Mouse (Mus musculus): ENCODE measurements around the gene Vkorc1l1.

Gene Vkorc1l1

DNA sequence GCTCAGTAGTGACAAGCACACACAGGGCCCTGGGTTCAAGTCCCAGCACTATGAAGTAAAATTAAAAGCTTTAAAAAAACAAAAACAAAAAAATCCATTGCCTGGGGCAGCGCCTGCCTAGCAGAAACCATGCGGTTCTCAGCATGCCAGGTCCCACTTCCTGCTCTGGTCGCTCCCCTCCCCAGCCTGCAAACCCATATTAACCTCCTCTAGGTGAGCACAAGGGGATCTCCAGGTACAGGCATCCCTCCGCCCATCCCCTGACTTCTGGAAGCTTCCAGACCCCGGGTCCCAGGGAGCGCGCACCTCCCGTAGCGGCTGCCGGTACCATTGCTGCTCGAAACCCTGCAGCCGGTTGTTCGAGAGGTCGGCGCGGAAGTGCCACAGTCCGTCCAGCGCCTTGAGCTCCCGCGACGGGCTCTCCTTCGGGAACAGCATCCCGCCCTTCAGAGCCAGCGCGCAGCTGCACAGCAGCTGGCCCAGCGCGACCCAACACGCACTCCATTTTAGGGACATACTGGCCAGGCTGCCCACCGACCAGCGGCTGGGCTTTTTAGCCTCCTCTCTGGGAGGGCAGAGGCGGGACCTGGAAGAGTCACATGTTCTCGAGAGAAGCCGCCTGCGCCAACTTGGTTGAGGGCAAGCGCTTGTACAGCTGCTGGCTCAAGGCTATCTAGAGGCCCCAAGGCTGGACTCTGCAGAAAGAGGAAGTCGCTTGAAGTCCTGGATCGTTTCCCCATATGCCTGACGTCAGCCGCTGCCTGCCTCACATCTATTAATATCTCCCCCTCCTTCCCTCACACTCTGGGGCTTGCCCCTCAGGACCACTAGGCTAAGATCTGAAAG, 60.8 kb downstream of the Vkorc1l1 start, which contains the start of gene Gusb:
Gusb (minus strand) TSS at position 749 of the 846 bp plus-strand sequence.
- DNase-seq, result peak; percentile 79 to 83

- DNase-seq, result no peak
Observed at GRCm38 (mm10) chr5:130003229-130003628, 61.5 kb downstream of the Vkorc1l1 start.

DNA sequence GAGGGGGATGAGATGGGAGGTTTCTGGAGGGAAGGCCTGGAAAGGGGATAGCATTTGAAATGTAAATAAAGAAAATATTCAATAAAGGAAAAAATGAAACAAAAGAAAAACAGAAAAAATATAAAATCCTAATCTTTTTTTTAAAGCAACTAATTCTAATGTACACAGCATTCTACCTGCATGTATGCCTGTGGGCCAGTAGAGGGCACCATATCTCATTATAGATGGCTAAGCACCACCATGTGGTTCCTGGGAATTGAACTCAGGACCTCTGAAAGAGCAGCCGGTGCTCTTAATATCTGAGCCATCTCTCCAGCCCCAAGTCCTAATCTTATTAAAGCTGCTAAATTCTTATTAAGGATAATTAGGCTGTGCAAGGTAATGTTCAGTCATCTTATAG, 65.6 kb downstream of the Vkorc1l1 start:
- DNase-seq, result no peak

GRCm38 (mm10) chr5:130008034-130008590, 66.3 kb downstream of the Vkorc1l1 start:
- DNase-seq, result no peak

- no peak for DNase-seq
Observed at GRCm38 (mm10) chr5:130009784-130010183, 68.0 kb downstream of the Vkorc1l1 start.

GRCm38 (mm10) chr5:130010961-130011360, 69.2 kb downstream of the Vkorc1l1 start:
- DNase-seq, result no peak

DNA sequence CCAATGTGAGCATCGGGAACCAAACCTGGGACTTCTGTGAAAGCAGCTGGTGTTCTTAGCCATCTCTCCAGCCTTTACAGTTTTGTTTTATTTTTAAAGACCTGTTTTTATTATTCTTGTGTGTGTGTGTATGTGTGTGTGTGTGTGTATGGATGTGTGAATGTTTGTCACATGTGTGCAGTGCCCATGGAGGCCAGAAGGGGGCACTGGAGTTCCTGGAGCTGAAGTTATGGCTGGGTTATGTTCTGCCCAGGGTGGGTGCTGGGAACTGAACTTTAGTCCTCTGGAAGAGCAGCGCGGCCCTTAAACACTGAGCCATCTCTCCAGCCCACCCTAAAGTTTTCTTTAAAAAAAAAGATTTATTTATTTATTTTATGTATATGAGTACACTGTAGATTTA, 73.3 kb downstream of the Vkorc1l1 start:
- DNase-seq, result no peak

DNA sequence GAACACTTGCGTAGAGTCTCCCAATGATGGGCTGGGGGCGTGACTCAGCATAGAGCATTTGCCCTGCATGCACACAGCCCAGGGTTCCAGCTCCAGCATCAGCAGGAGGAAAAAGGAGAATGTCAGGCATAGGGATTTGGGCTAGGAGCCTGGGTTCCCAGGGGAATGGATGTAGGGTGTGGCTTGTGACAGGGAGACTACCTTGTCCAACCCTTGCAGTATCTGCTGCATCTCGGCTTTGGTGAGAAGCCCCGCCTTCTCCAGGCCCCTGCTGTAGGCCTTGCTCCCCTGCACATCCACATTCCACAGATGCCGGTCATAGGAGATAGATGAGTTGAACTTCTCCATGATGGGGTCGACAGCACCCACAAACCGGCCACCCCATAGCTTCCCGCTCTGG, 77.7 kb downstream of the Vkorc1l1 start:
- DNase-seq, result no peak

GRCm38 (mm10) chr5:130021361-130021966, 79.7 kb downstream of the Vkorc1l1 start:
- DNase-seq, result peak; percentile 58 to 74

DNA sequence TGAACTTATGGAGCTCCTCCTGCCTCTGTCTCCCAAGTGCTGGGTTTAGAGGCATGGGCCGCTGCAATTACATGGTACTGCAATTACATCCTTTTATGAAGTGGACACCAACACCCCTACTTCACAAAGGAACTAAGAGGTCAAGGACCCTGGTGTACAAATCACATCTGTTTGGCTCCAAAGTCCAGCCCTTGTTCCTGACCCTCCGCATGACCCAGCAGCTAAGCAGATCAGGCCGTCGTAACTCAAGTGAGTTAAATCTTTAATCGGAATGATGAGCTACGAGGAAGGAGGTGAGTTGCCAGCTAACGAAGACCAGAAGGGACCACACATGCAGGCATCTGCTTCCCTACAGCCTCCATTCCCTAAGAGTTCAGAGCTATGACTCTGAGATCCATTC, 80.6 kb downstream of the Vkorc1l1 start:
- no peak for DNase-seq

- DNase-seq, result no peak
Observed at GRCm38 (mm10) chr5:130023067-130023766, 81.4 kb downstream of the Vkorc1l1 start.

DNA sequence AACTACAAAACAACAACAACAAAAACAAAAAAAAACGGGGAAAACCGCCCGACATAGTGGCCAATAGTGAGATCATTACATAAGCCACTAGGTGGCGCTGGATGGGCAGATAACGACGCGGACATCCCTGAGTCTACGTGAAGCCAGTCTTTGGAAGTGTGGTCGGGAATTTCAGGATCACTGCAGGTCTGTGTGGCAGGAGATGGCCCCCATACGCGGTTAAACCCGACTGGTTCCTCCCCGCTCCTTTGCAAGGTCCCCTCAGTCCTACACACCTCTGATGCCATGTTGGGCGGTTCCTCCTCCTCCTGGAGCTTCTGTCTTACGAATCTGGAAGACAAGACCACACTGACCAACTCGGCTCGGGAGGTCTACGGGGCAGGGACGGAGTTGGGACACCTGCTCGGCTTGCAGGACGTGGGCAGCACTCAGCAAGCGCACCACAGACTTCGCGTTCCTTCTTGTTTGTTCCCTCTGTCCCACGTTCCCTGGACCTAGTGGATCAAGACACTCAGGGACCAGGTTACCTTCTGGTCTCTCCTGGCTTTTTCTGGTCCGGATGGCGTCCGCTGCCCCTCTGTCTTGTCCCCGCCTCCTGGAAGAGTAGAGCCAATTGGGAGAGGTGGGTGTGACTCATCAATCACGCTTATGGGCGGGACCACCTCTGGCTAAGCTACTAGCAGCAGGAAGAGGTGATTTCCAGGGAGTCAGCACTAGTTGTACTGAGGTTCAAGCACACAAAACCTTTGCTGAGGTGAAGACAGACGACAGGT, 82.2 kb downstream of the Vkorc1l1 start:
- peak; percentile 86 to 91 for DNase-seq

GRCm38 (mm10) chr5:130027134-130027533, 85.4 kb downstream of the Vkorc1l1 start:
- DNase-seq, result no peak

DNA sequence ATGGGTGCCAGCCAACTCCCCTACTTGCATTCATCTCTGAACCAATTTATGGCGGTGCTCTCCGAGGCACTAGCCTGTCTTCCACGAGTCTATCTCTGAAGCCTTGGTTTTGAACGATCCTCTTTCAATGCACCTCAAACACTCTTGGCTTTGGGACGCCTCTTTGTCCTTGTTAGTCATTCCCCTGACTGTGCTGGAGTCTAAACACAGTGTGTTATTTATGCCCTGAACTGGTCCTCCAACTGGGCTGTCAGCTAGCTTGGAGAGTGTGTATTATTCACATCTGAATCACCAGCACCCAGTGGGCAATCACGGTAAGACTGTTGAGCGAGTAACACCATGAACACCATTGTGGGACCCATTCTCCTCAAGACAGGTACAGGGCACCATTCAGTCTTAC, 85.9 kb downstream of the Vkorc1l1 start:
- DNase-seq, result no peak

DNA sequence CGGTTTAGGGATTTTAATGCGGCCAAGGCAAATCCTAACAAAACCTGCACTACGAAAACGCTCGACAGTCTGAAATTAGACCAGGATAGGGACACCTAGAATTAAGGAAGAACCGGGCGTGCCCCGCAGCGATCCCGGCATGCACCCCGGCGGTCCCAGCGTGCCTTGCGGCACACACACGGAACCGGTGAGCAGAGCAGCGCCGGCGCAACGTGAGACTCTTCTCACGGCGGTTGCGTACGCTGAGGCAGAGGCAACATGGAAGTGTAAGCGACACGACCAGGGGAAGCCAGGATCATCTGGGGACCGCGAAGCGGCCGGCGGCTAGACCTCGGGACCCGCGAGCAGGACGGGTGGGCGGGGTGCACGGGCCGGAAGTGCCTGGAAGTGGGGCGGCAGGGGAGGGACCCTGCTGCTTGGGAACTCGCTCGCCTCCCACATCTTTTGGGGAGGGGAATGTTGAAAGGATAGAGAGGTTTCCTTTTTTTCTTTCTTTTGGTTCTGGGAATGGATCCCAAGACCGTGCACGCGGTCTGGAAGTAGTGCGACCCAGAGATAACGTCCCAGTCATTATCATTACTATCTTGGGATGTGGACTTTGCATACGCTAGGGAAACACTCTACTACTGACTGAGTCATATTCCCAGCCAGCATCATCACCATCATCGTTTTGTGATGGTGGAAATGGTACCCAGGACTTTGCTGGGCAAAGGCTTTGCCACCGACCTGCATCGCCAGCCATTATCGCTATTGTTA, 87.5 kb downstream of the Vkorc1l1 start, which contains the start of the genes Asl and Crcp:
Asl (minus strand) TSS at position 106 of the 756 bp plus-strand sequence.
Crcp (plus strand) TSS at position 149 of the 756 bp plus-strand sequence.
- peak; percentile 90 to 93 for DNase-seq

DNA sequence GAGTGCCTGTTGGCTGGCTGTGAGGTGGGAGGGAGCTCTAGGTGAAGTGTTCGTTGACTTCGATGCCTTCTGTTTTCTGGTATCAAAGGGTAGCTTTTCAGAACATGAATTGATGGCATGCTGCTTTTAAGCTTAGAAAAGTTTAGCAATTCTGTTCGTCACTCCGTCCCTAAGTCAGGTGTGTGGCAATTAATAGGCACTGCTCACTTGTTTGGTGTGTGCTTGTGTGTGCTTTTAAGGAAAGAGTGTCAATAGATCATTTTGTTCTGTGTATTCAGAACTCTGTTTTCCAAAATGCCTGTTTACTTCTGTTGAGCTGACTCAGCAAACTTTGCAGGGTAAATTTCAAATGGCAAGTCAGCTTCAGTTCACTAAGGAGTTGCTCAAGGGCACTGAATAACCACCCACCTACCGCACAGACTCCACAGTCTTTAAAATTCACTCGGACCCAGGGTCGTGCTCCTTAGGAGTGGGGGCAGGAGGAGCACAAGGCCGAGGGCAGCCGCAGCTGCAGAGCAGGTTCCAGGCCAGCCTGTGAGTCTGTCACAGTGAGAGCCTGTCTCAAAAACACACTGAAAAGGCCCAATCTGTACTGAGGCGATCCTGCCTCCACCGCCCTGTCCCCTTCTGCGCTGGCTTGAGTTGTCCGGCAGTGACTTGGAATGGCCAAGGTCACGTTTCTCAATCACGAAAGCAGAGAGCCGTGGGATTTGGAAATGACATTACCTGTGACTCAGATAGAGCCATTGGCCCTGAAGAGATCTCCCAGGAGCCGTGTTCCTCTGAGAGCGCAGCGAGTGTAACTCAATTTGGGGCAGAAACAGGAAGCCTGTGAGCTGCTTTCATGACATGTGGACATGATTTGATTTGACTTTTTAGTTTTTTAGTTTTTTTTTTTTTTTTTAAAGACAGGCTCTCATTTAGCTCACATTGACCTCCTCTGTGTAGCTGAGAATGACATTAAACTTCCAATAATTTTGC, 89.9 kb downstream of the Vkorc1l1 start:
- no peak for DNase-seq

GRCm38 (mm10) chr5:130033869-130034268, 92.1 kb downstream of the Vkorc1l1 start:
- DNase-seq, result no peak

Data from cerebellum, postnatal 10 days (tissue).